ENCODE assay signal across 10 mouse cellular contexts in genomic region chr11:108279748-108280373, GRCm38 (mm10).
DNase-seq lines count a peak whose midpoint lies in the region; ATAC-seq lines count a peak whose summit lies in the region.
"Had no signal": no experiment of that assay in that cellular context is flagged by ENCODE, and none has a peak within 500 bp of the region (broad histone marks: within the 10 kb centered on the region; RNA-seq: fewer than 3 reads in every experiment).

No protein-coding gene starts in this region.

- no peaks in the 10 kb centered on the region for H3K36me3 ChIP-seq in heart, embryonic 15.5 days
- no peaks in the 10 kb centered on the region for H3K36me3 ChIP-seq in intestine, embryonic 16.5 days (ENCODE audit: control insufficient read depth, insufficient read depth, low read length)

- no peaks in the 10 kb centered on the region for H3K9me3 ChIP-seq in heart, embryonic 15.5 days (replicated peaks)
- no peaks in the 10 kb centered on the region for H3K9me3 ChIP-seq in intestine, embryonic 16.5 days (ENCODE audit: control insufficient read depth, low read length)

- WGBS in heart, embryonic 15.5 days: 97% methylated on average over 1 of the region's 1 CpGs
- WGBS in intestine, embryonic 16.5 days: 81% methylated on average over 1 of the region's 1 CpGs

- no peak overlapping the region for H3K4me2 ChIP-seq in heart, embryonic 15.5 days
- H3K4me2 ChIP-seq in intestine, embryonic 16.5 days (ENCODE audit: low read depth, low read length): no peak overlapping the region

- no peak overlapping the region for H3K9ac ChIP-seq in heart, embryonic 15.5 days
- H3K9ac ChIP-seq in intestine, embryonic 16.5 days (ENCODE audit: low read depth, low read length): no peak overlapping the region

- H3K4me1 ChIP-seq in heart, embryonic 15.5 days (replicated peaks): peaks cover 26% of the 10 kb centered on the region
- H3K4me1 ChIP-seq in intestine, embryonic 16.5 days (ENCODE audit: control insufficient read depth, insufficient read depth, low read length): peaks cover 27% of the 10 kb centered on the region

- peak; percentile 50; the same call in 1 of the 2 replicates for ATAC-seq in heart, embryonic 15.5 days (replicated peaks; ENCODE audit: insufficient number of reproducible peaks, insufficient read depth, low FRiP score, low read depth)
- peak; percentile 41; the same call in 1 of the 2 replicates for ATAC-seq in intestine, embryonic 16.5 days
- ATAC-seq in monocyte, adult 5-6 weeks (replicated peaks; ENCODE audit: insufficient number of reproducible peaks, low FRiP score, low TSS enrichment, poor library complexity, severe bottlenecking): no peak
- ATAC-seq: inflammation-experienced regulatory T-cells, adult 6 months had no signal

- no peak overlapping the region for H3K27ac ChIP-seq in heart, embryonic 15.5 days
- no peak overlapping the region for H3K27ac ChIP-seq in intestine, embryonic 16.5 days (ENCODE audit: low read length)

- DNase-seq in heart, adult 8-10 months (ENCODE audit: low spot score): no peak
- DNase-seq in ovary, adult 18-20 months (ENCODE audit: low spot score): peak; percentile 17
- DNase-seq in ovary, postnatal 10 days (ENCODE audit: low spot score): no peak
- no peak for DNase-seq in spleen, postnatal 36 days (ENCODE audit: low spot score in 2 of 2)
- DNase-seq in right cerebral cortex, postnatal 10 days (ENCODE audit: low spot score in 2 of 2): no peak

- no peaks in the 10 kb centered on the region for H3K27me3 ChIP-seq in heart, embryonic 15.5 days
- no peaks in the 10 kb centered on the region for H3K27me3 ChIP-seq in intestine, embryonic 16.5 days (replicated peaks; ENCODE audit: control insufficient read depth, insufficient read depth, low read length)

- no peak overlapping the region for H3K4me3 ChIP-seq in heart, embryonic 15.5 days
- H3K4me3 ChIP-seq in intestine, embryonic 16.5 days (ENCODE audit: low read length): no peak overlapping the region
- H3K4me3 ChIP-seq: erythroblast, embryonic 14.5 days had no signal
